Mouse (Mus musculus) lung, postnatal 0 days (tissue): Measurements from ENCODE around the gene Osbp2.

Experiments used
- CTCF ChIP-seq: IDR thresholded peaks from 2 replicates; pipeline ENCODE4 v1.5.1; 2016; ENCODE audit warnings: antibody characterized with exemption, mild to moderate bottlenecking
- EP300 ChIP-seq: IDR thresholded peaks from 2 replicates; pipeline ENCODE4 v1.6.1; 2016; ENCODE audit warnings: antibody characterized with exemption, mild to moderate bottlenecking, control low read depth

GRCm38 (mm10) chr11:3766964-3767363 is 96.7 kb downstream of the Osbp2 start:
- TF ChIP-seq CTCF (no peak), EP300 (no peak)
